Mouse (Mus musculus): ENCODE results near the gene Patj. TPM values are rescaled to one million over a fixed set of nuclear protein-coding genes. Genes with fewer than 3 reads are reported as not detected.

The Patj gene
- polyA plus RNA-seq (2012; rRNA removed), result 124 and 141 TPM in 2 replicates

DNA sequence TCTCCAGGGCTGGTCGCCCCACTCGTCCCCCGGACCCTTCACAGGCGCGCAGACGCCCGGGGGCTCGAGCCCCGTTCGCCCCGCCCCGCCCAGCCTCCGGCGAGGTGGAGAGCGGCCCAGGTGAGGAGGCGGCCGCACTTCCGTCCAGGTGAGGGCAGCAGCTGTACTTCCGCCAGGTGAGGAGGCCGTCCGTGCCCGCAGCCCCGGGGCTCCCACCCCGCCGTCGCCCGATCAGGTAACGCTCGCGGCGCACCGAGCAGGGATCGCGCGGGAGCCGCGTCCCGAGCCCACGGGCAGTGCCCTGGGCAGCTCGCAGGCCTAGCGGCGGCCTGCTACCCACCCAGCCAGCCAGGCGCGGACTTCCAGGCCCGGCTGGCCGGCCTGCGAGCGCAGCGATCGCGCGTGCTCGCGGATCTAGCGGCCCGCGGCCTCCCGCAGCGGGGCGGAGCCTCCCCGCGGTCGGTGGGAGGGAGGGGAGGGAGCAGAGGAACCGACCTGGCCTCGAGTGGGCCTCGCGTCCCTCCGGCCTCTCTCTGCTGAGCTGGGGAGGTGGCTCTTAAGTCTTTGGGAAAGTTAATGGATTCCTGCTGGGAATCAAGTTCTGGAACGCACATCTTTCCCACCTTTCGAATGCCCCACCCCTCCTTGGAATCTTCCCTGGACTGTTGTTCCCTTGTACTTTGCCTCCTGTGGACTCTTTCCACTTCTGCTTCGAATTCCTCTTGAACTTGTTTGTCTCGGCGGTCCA, at the start of gene Patj:
Patj (plus strand) TSS at position 96 of the 748 bp plus-strand sequence.
- H3K27me3 ChIP-seq (ENCODE audit: control insufficient read depth, insufficient read depth, low read length), result no peaks in the 10 kb centered on the region

DNA sequence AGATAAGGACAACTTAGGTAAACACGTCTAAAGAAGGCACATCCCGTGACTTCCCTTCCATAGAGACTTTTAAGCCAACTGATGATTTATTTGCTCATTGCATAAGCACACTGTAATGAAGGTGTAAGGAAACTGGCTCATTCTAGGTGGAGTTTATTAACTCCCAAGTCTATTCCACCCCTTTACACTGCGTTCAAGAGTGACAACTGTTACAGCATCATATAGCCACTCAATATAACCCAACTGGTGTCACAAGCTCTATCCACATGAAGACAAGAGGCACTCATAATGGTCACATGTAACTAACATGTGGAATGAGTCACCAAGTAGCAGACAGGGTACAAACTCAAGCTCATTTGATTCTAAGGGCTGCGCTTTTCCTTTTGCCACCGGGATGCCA, 47.0 kb upstream of the Patj start:
- DNase-seq, result no peak
- 90% methylated on average over 5 of the region's 5 CpGs for WGBS
- Histone ChIP-seq H3K27ac (ENCODE audit: insufficient read depth, low read length) (no peak overlapping the region), H3K4me3 (replicated peaks; ENCODE audit: insufficient read depth, low read depth, low read length) (no peak overlapping the region), H3K4me1 (ENCODE audit: control insufficient read depth, insufficient read depth, low read length) (no peaks in the 10 kb centered on the region), H3K27me3 (ENCODE audit: control insufficient read depth, insufficient read depth, low read length) (no peaks in the 10 kb centered on the region)
- TF ChIP-seq CTCF (IDR thresholded peaks at IDR 0.05; ENCODE audit: borderline replicate concordance, insufficient read depth, low read depth, low read length), result no peak
- no peak for TF ChIP-seq POLR2A (IDR thresholded peaks at IDR 0.05; ENCODE audit: borderline replicate concordance, insufficient read depth, low read length)

More for the DNA sequence above, at the start of gene Patj:
- DNase-seq, result peak; percentile 76 to 85
- peak within 1 kb of the TSS; percentile 67 for H3K27ac ChIP-seq (ENCODE audit: insufficient read depth, low read length)
- TF ChIP-seq CTCF (IDR thresholded peaks at IDR 0.05; ENCODE audit: borderline replicate concordance, insufficient read depth, low read depth, low read length) (no peak), POLR2A (IDR thresholded peaks at IDR 0.05; ENCODE audit: borderline replicate concordance, insufficient read depth, low read length) (peak; percentile 45; the same call in 1 of the 2 replicates)
- 2% methylated on average over 73 of the region's 73 CpGs for WGBS
- peak within 1 kb of the TSS; percentile 65 for H3K4me3 ChIP-seq (replicated peaks; ENCODE audit: insufficient read depth, low read depth, low read length)
- no peaks in the 10 kb centered on the region for H3K4me1 ChIP-seq (ENCODE audit: control insufficient read depth, insufficient read depth, low read length)

DNA sequence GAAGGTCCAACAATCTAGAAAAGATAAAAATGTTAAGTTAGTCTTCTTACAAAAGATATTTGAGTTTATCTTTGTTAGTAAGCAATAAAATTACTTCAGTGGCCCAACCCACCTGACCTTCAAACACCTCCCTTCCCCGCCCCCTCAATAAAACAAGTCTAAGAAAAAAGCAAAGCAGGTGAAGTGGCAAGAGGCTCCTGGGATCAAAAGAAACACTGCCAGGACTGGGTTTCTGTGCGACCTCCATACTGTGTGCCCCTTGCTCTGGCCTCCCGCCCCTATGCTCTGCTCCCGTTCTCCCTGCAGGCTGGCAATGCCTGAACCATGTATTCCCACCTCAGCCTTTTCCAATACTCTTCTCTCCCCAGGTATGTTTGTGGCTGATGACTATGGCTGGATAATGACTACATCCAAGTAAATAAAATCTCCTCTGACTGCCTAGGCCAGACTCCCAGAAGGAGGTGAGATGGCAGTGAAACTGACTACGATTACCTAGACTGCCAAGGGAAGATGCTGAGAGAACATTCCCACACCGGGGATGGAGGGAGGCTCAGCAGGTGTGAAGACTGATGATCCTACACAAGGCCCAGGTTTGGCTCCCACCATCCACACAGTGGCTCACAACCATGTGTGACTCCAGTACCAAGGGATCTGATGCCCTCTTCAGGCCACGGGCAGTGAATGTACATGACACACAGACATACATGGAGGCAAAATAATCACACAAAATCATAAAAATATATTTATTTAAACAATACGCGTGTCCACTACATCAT, 37.4 kb upstream of the Patj start:
- Histone ChIP-seq H3K27me3 (ENCODE audit: control insufficient read depth, insufficient read depth, low read length) (no peaks in the 10 kb centered on the region), H3K4me1 (ENCODE audit: control insufficient read depth, insufficient read depth, low read length) (no peaks in the 10 kb centered on the region), H3K4me3 (replicated peaks; ENCODE audit: insufficient read depth, low read depth, low read length) (no peak overlapping the region), H3K27ac (ENCODE audit: insufficient read depth, low read length) (no peak overlapping the region)
- TF ChIP-seq CTCF (IDR thresholded peaks at IDR 0.05; ENCODE audit: borderline replicate concordance, insufficient read depth, low read depth, low read length), result no peak
- no peak for TF ChIP-seq POLR2A (IDR thresholded peaks at IDR 0.05; ENCODE audit: borderline replicate concordance, insufficient read depth, low read length)
- 98% methylated on average over 9 of the region's 9 CpGs for WGBS
- no peak for DNase-seq

DNA sequence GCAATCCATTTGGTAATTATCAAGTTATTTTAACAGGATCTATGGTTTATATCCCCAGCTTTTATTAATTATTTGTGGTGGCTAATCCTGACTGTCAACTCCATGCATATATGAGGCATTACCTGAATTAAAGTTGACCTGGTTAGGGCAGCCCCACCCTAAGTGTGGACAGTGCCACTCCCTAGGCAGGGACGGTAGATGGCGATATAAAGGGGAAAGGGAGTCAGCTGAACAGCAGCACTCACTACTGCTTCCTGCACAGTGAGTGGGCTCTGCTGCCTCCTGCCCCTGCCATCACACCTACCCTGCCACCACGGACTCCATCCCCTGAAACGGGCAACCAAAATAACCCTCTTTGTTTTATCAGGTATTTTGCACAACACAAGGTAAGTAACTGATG, 20.2 kb upstream of the Patj start:
- WGBS, result 55% methylated on average over 4 of the region's 4 CpGs
- no peak overlapping the region for H3K4me3 ChIP-seq (replicated peaks; ENCODE audit: insufficient read depth, low read depth, low read length)
- no peaks in the 10 kb centered on the region for H3K4me1 ChIP-seq (ENCODE audit: control insufficient read depth, insufficient read depth, low read length)
- TF ChIP-seq POLR2A (IDR thresholded peaks at IDR 0.05; ENCODE audit: borderline replicate concordance, insufficient read depth, low read length) (no peak), CTCF (IDR thresholded peaks at IDR 0.05; ENCODE audit: borderline replicate concordance, insufficient read depth, low read depth, low read length) (peak; percentile 23; the same call in 1 of the 2 replicates)
- DNase-seq, result no peak
- no peaks in the 10 kb centered on the region for H3K27me3 ChIP-seq (ENCODE audit: control insufficient read depth, insufficient read depth, low read length)
- H3K27ac ChIP-seq (ENCODE audit: insufficient read depth, low read length), result no peak overlapping the region

DNA sequence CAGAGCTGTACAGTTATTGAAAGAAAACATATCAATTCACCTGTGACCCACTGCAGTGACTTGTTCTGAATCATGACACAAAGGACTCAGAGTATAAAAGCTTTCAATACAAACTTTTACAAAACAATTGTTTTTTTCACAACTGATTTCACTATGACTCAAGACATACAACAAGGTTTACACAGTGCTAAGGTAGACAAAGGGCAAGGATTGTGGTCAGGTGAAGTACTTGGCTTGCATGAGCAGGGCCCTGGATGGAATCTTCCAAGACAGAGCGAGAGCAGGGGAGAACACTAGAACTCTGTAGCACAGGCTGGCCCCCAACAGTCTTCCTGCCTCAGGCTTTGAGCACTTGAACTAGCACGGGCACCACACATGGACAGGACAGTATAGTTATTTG, 18.6 kb upstream of the Patj start:
- H3K27ac ChIP-seq (ENCODE audit: insufficient read depth, low read length), result no peak overlapping the region
- DNase-seq, result no peak
- 99% methylated on average over 2 of the region's 2 CpGs for WGBS
- H3K4me3 ChIP-seq (replicated peaks; ENCODE audit: insufficient read depth, low read depth, low read length), result no peak overlapping the region
- no peaks in the 10 kb centered on the region for H3K4me1 ChIP-seq (ENCODE audit: control insufficient read depth, insufficient read depth, low read length)
- no peaks in the 10 kb centered on the region for H3K27me3 ChIP-seq (ENCODE audit: control insufficient read depth, insufficient read depth, low read length)
- TF ChIP-seq POLR2A (IDR thresholded peaks at IDR 0.05; ENCODE audit: borderline replicate concordance, insufficient read depth, low read length) (no peak), CTCF (IDR thresholded peaks at IDR 0.05; ENCODE audit: borderline replicate concordance, insufficient read depth, low read depth, low read length) (no peak)

DNA sequence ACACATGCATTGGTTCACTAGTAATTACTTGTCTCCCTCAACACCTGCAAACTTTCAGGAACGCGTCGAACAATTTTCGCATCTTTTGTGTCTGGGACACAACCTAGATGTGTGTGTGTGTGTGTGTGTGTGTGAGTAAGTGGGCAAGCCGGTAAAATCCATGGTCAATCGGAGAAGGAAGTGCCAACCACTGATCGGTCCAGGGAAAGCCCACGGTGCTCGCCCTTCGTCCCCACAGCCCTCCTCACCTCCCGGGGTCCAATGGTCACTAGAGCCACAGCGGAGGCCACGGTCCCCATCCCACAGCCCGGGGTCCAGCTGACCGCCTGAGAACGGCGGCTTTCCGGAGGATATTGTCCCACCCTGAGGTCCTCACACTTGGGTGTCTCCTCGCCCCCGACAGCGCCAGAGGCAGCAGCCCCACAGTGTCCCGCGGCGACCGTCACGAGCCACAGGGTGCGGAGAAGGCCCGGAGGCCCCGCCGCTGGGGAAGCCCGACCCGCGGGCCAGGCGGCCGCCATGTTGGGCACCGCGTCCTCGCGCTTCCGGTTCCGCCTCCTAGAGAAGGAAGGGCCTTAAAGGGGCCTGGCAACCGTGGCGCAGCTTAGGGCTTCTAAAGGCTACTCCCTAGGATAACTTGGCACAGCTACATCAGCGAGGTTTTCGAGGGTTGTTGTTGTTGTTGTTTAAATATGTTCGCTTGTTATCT, 12.7 kb upstream of the Patj start, which contains the start of gene Tm2d1:
Tm2d1 (minus strand) TSS at position 591 of the 709 bp plus-strand sequence.
- Histone ChIP-seq H3K27ac (ENCODE audit: insufficient read depth, low read length) (peak within 1 kb of the TSS; percentile 18), H3K4me1 (ENCODE audit: control insufficient read depth, insufficient read depth, low read length) (no peaks in the 10 kb centered on the region), H3K4me3 (replicated peaks; ENCODE audit: insufficient read depth, low read depth, low read length) (peak within 1 kb of the TSS; percentile 85), H3K27me3 (ENCODE audit: control insufficient read depth, insufficient read depth, low read length) (no peaks in the 10 kb centered on the region)
- WGBS, result under 1% methylated on average over 46 of the region's 46 CpGs
- TF ChIP-seq POLR2A (IDR thresholded peaks at IDR 0.05; ENCODE audit: borderline replicate concordance, insufficient read depth, low read length) (peak; percentile 72; the same call in 1 of the 2 replicates), CTCF (IDR thresholded peaks at IDR 0.05; ENCODE audit: borderline replicate concordance, insufficient read depth, low read depth, low read length) (no peak)
- DNase-seq, result peak; percentile 84

DNA sequence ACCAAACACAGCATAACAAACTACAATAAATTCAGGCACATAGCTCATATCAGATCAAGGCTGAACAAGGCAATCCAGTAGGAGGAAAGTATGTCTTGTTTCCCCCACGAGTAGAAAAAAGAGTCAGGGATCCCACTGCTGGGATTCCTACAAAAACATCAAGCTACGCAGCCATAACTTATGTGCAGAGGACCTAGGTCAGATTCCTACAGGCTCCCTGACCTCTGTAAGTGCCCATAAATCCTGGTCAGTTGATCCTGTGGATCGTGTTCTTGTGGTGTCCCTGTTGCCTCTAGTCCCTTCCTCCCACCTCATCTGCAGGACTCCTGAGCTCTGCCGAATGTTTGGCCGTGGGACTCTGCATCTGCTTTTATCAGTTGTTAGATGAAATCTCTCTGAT, 10.5 kb upstream of the Patj start:
- Histone ChIP-seq H3K27me3 (ENCODE audit: control insufficient read depth, insufficient read depth, low read length) (no peaks in the 10 kb centered on the region), H3K4me1 (ENCODE audit: control insufficient read depth, insufficient read depth, low read length) (no peaks in the 10 kb centered on the region), H3K4me3 (replicated peaks; ENCODE audit: insufficient read depth, low read depth, low read length) (no peak overlapping the region), H3K27ac (ENCODE audit: insufficient read depth, low read length) (no peak overlapping the region)
- TF ChIP-seq CTCF (IDR thresholded peaks at IDR 0.05; ENCODE audit: borderline replicate concordance, insufficient read depth, low read depth, low read length) (no peak), POLR2A (IDR thresholded peaks at IDR 0.05; ENCODE audit: borderline replicate concordance, insufficient read depth, low read length) (no peak)
- 80% methylated on average over 5 of the region's 5 CpGs for WGBS
- no peak for DNase-seq
